Mouse (Mus musculus) lung, postnatal 0 days (tissue): ENCODE measurements at regions not wholly inside any gene's neighbourhood (a gene's known extent, or its start where the extent isn't known, plus 50 kb on each side); places are given as distances from the start of the nearest gene placed in this dataset.

Experiments
- ATAC-seq: fragments of 200-750 bp; cut with Nextera tagmentation; 2 replicates; pipeline ENCODE4 v1.8.0; 2017; ENCODE audit warnings: moderate library complexity
- DNase-seq: peaks from one replicate; pipeline ENCODE4 v3.0.0-alpha.2; 2016; ENCODE audit warnings: low spot score
- H3K27ac ChIP-seq: fragments of 300-500 bp; sonication (generic); 2 replicates; pipeline ENCODE4 v1.5.1; 2014; ENCODE audit warnings: antibody characterized with exemption, mild to moderate bottlenecking, low read length, mixed read lengths
- H3K27me3 ChIP-seq: fragments of 300-500 bp; sonication (generic); replicated peaks from 2 replicates; pipeline ENCODE4 v1.6.1; 2014; ENCODE audit warnings: low read length, mixed read lengths; ENCODE audit not compliant: insufficient read depth
- H3K36me3 ChIP-seq: fragments of 300-500 bp; sonication (generic); 2 replicates; pipeline ENCODE4 v1.6.1; 2014; ENCODE audit warnings: low read length, mixed read lengths; ENCODE audit not compliant: insufficient read depth
- H3K4me1 ChIP-seq: fragments of 300-500 bp; sonication (generic); 2 replicates; pipeline ENCODE4 v1.6.1; 2014; ENCODE audit warnings: antibody characterized with exemption, low read depth, low read length, mixed read lengths; ENCODE audit not compliant: insufficient read depth
- H3K4me2 ChIP-seq: fragments of 300-500 bp; sonication (generic); replicated peaks from 2 replicates; pipeline ENCODE4 v1.6.1; 2014; ENCODE audit warnings: low read depth, mild to moderate bottlenecking, low read length, moderate library complexity, mixed read lengths
- H3K4me3 ChIP-seq: fragments of 300-500 bp; sonication (generic); 2 replicates; pipeline ENCODE4 v1.5.1; 2014; ENCODE audit warnings: low read depth, low read length
- H3K9ac ChIP-seq: fragments of 300-500 bp; sonication (generic); replicated peaks from 2 replicates; pipeline ENCODE4 v1.6.1; 2014; ENCODE audit warnings: low read depth, mild to moderate bottlenecking
- H3K9me3 ChIP-seq: fragments of 300-500 bp; sonication (generic); 2 replicates; pipeline ENCODE4 v1.6.1; 2016; ENCODE audit warnings: low read length, mixed read lengths
- CTCF ChIP-seq: IDR thresholded peaks from 2 replicates; pipeline ENCODE4 v1.5.1; 2016; ENCODE audit warnings: antibody characterized with exemption, mild to moderate bottlenecking
- EP300 ChIP-seq: IDR thresholded peaks from 2 replicates; pipeline ENCODE4 v1.6.1; 2016; ENCODE audit warnings: antibody characterized with exemption, mild to moderate bottlenecking, control low read depth
- WGBS: fragments of 180-500 bp; shearing (Covaris S2); extraction: QIAGEN DNeasy Blood & Tissue Kit; methylation state at CpG from one replicate; pipeline ENCODE4 v1.1.7; 2014; 5-methylcytosine and 5-hydroxymethylcytosine counted together

DNA sequence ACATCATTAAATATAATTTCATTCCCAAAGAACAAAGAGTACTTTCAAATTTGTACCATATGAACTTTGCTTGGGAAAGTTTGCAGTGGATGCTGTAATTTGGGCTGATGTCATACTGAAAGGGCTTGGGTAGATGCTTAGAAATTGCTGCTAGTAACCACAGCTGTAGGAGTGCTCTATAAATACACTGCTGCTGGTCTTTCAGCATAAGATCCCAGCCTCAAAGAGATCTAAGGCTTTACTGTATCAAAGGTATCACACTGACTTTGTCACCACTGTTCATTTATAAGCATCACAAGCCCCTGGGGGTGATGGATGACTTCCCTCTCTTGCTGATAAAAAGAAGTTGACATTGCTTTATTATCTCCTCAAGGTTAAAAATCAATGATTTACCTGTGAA, 497.2 kb downstream of the Pla2g4a start:
- H3K36me3 ChIP-seq = no peaks in the 10 kb centered on the region
- H3K9ac ChIP-seq = no peak overlapping the region
- ATAC-seq (no peak), DNase-seq (no peak)
- no peak for TF ChIP-seq CTCF
- no peak for TF ChIP-seq EP300
- H3K27ac ChIP-seq = no peak overlapping the region
- no peaks in the 10 kb centered on the region for H3K4me1 ChIP-seq
- H3K4me2 ChIP-seq = no peak overlapping the region
- H3K27me3 ChIP-seq = no peaks in the 10 kb centered on the region
- no peak overlapping the region for H3K4me3 ChIP-seq
- no peaks in the 10 kb centered on the region for H3K9me3 ChIP-seq

DNA sequence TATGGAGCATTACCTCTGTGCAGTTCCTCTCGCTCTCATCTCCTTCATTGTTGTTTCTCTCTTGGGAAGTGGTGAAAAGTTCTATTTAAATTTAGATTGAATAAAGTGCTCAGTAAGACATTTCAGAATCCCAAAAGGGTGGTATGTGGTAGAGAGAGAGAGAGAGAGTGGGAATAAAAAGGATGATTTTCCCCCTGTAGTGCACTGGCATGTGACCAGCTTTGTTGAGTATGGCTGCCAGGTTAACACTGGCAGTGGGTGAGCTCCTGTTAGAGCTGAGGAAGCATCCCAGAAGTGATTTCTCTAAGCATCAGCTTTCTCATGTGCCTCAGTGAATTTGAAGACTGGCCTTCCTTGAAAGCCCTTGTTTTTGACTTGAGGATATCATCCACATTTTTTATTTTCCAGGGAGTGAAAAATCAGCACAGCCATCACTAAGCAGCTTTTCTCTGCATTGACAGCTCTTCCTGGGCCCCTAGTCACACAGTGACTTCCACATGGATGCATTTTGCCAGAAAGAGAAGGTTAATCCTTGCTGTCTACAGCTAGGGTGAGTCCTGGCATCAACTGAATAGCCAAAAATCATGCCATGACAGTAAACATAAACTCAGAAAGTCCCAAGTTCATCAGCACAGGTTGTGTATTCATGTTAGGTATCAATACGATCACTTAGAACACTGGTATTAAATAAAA, 511.1 kb downstream of the Pla2g4a start:
- Histone ChIP-seq H3K9me3 (no peaks in the 10 kb centered on the region), H3K36me3 (no peaks in the 10 kb centered on the region), H3K4me1 (no peaks in the 10 kb centered on the region), H3K9ac (no peak overlapping the region), H3K27ac (no peak overlapping the region), H3K4me2 (no peak overlapping the region), H3K27me3 (no peaks in the 10 kb centered on the region), H3K4me3 (no peak overlapping the region)
- DNase-seq (no peak), ATAC-seq (no peak)
- TF ChIP-seq EP300 = no peak
- no peak for TF ChIP-seq CTCF
- WGBS = 82% methylated on average over 2 of the region's 2 CpGs

DNA sequence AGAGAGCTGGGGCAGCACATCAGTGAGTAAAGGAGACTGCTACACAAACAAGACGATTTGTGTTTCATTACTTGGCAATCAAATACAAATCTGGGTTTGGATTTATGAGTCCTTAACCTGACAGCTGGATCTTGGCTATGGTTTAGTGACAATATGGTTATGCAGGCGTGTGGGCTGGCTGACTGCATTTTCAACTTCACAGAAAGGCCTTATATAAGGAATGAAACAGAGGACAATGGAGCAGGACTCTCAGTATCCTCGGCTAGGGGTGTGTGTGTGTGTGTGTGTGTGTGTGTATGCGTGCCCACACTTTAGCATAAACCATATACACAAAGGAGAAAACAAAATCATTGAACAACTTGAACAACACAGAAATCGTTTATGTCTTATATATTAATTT, 512.6 kb downstream of the Pla2g4a start:
- H3K36me3 ChIP-seq = no peaks in the 10 kb centered on the region
- WGBS = 63% methylated on average over 5 of the region's 5 CpGs
- no peaks in the 10 kb centered on the region for H3K9me3 ChIP-seq
- ATAC-seq (no peak), DNase-seq (no peak)
- H3K27me3 ChIP-seq = no peaks in the 10 kb centered on the region
- no peak overlapping the region for H3K27ac ChIP-seq
- H3K4me1 ChIP-seq = no peaks in the 10 kb centered on the region
- no peak for TF ChIP-seq EP300
- TF ChIP-seq CTCF = no peak
- H3K4me3 ChIP-seq = no peak overlapping the region
- no peak overlapping the region for H3K4me2 ChIP-seq
- H3K9ac ChIP-seq = no peak overlapping the region

DNA sequence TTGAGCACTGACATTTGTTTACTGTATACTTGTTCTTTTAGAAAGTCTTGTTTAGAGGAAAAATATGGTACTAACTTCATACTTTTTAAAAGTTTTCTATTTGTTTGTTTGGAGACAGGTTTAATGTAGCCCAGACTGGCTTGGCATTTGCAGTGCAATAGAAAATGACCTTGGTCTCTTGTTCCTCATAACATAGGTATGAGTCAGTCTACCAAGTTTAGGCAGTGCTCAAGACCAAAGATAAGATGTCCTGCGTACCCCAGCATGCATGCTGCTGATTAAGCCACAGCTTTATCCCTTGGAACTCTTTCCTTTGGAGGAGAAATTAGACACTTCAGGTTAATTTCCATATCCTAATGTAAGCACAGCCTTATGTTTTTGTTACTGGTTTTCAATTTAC, 550.1 kb downstream of the Pla2g4a start:
- no peak for DNase-seq
- no peak for ATAC-seq
- Histone ChIP-seq H3K27me3 (no peaks in the 10 kb centered on the region), H3K4me2 (no peak overlapping the region), H3K36me3 (no peaks in the 10 kb centered on the region), H3K4me1 (no peaks in the 10 kb centered on the region), H3K27ac (no peak overlapping the region), H3K9me3 (no peaks in the 10 kb centered on the region), H3K4me3 (no peak overlapping the region), H3K9ac (no peak overlapping the region)
- TF ChIP-seq CTCF (no peak), EP300 (no peak)
- WGBS = 58% methylated on average over 1 of the region's 1 CpGs

DNA sequence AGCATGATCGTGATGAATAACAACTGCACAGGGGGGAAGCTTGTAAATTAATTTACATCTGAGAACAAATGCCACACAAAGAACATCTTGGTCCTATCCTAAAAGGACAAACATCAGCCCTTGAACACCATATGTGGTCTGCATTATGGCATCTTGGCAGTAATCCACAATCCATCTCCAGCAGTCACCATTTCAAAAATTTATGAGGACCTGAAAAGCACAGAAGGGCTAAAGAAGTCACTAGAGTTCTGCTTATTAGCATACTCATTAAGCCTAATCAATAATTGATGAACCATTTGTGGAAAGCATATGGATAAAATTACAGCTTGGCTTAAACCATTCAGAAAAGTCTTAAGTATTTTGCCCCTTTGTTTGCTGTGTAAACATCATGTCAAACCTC, 555.7 kb downstream of the Pla2g4a start:
- Histone ChIP-seq H3K9me3 (no peaks in the 10 kb centered on the region), H3K4me2 (no peak overlapping the region), H3K9ac (no peak overlapping the region), H3K27me3 (no peaks in the 10 kb centered on the region), H3K4me3 (no peak overlapping the region), H3K4me1 (no peaks in the 10 kb centered on the region), H3K36me3 (no peaks in the 10 kb centered on the region), H3K27ac (no peak overlapping the region)
- WGBS = 44% methylated on average over 1 of the region's 1 CpGs
- TF ChIP-seq EP300 (no peak), CTCF (no peak)
- no peak for ATAC-seq
- DNase-seq = no peak

DNA sequence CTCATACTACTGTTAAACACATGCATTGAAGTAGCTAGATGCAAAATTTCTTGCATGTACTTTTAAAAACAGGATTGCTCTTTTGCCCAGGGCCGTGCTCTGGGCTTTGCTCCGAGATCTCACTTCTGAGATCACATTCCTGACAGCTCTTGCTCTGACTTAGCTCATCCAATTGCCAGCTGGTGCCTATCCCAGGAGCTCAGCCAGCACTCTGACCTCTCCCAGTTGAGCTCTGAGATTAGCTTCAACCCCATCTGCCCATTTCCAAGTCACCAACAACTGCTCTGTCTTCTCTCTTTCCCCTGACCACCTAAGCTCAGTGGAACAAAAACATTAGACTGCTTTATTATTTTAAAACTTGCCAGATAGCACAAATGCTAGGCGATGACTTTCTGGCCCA, 572.4 kb downstream of the Pla2g4a start:
- ATAC-seq = no peak
- Histone ChIP-seq H3K4me3 (no peak overlapping the region), H3K27ac (no peak overlapping the region), H3K9me3 (no peaks in the 10 kb centered on the region), H3K4me1 (no peaks in the 10 kb centered on the region), H3K4me2 (no peak overlapping the region), H3K36me3 (no peaks in the 10 kb centered on the region), H3K9ac (no peak overlapping the region), H3K27me3 (no peaks in the 10 kb centered on the region)
- 50% methylated on average over 3 of the region's 3 CpGs for WGBS
- TF ChIP-seq CTCF (no peak), EP300 (no peak)
- no peak for DNase-seq
